Mouse (Mus musculus): Measurements from ENCODE around the gene Jam3. TPM values are rescaled to one million over a fixed set of nuclear protein-coding genes. Genes with fewer than 3 reads are reported as not detected.

Jam3 gene
- 54.8 and 56.9 TPM in 2 replicates for polyA plus RNA-seq (2015; fragmentation: Nextera tagmentation; extraction: Ambion mirVana)

GRCm38 (mm10) chr9:27154763-27155530 lies at the start of gene Jam3:
Gene Jam3 (minus strand): TSS chr9:27155421.
- Histone ChIP-seq H3K4me3 (replicated peaks) (peak within 1 kb of the TSS; percentile 58), H3K36me3 (no peaks in the 10 kb centered on the region), H3K9ac (peak within 1 kb of the TSS; percentile 47), H3K4me2 (peak within 1 kb of the TSS; percentile 70), H3K27ac (peak within 1 kb of the TSS; percentile 87), H3K9me3 (no peaks in the 10 kb centered on the region), H3K4me1 (peaks cover 9% of the 10 kb centered on the region; the same call in 1 of the 2 replicates), H3K27me3 (replicated peaks) (no peaks in the 10 kb centered on the region; the same call in 1 of the 2 replicates)
- ATAC-seq (ENCODE audit: insufficient read depth, low FRiP score, low read depth), result peak; percentile 93
- under 1% methylated on average over 58 of the region's 58 CpGs for WGBS

DNA sequence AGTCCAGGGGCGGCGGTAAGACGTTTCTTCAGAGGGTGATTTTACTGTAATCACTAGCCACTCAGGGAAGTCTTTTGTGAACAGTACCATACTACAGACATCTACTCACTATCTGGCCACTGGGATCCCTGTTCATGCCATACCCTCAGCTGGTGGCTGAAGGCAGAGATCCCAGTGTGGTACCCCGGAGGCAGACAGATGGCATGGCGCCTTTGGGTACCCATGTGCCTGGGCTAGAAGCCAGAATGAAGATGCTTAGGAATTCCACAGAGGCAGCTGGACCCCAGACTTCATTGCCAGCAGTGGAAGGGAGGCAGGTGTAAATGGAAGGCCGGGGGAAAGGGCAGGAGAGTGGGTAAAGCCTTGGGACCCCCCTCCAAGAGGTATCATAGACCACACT lies 49.0 kb upstream of the Jam3 start:
- 79% methylated on average over 6 of the region's 6 CpGs for WGBS
- ATAC-seq (ENCODE audit: insufficient read depth, low FRiP score, low read depth), result no peak
- Histone ChIP-seq H3K27ac (no peak overlapping the region), H3K4me2 (no peak overlapping the region), H3K36me3 (no peaks in the 10 kb centered on the region), H3K9me3 (no peaks in the 10 kb centered on the region), H3K27me3 (replicated peaks) (no peaks in the 10 kb centered on the region), H3K4me1 (peaks cover 4% of the 10 kb centered on the region; the same call in 1 of the 2 replicates), H3K9ac (no peak overlapping the region), H3K4me3 (replicated peaks) (no peak overlapping the region)

DNA sequence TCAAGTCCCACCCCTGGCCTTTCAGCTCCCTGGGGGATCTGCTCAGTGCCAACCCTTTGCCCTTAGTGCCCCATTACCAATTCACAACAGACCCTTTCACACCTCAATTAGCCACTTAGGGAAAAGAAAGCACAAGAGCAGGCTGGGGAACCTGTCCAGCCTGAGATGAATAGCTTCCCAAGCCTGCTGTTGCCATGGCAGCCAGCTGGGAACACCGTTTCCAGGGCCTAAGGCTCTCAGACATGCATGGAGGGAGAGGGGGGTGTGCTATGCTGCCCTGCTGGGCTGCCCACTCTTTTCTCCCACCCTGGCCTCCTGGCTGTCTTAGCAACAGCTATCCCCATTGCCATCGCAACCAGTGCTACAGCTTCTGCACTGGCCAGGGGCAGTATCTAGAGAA lies 47.9 kb upstream of the Jam3 start:
- 17% methylated on average over 2 of the region's 2 CpGs for WGBS
- H3K4me1 ChIP-seq, result peaks cover 4% of the 10 kb centered on the region; the same call in 1 of the 2 replicates
- H3K27me3 ChIP-seq (replicated peaks), result no peaks in the 10 kb centered on the region
- no peaks in the 10 kb centered on the region for H3K9me3 ChIP-seq
- no peak overlapping the region for H3K4me3 ChIP-seq (replicated peaks)
- peak; percentile 68; the same call in 1 of the 2 replicates for ATAC-seq (ENCODE audit: insufficient read depth, low FRiP score, low read depth)
- H3K27ac ChIP-seq, result no peak overlapping the region
- no peaks in the 10 kb centered on the region for H3K36me3 ChIP-seq
- H3K9ac ChIP-seq, result no peak overlapping the region
- H3K4me2 ChIP-seq, result no peak overlapping the region

DNA sequence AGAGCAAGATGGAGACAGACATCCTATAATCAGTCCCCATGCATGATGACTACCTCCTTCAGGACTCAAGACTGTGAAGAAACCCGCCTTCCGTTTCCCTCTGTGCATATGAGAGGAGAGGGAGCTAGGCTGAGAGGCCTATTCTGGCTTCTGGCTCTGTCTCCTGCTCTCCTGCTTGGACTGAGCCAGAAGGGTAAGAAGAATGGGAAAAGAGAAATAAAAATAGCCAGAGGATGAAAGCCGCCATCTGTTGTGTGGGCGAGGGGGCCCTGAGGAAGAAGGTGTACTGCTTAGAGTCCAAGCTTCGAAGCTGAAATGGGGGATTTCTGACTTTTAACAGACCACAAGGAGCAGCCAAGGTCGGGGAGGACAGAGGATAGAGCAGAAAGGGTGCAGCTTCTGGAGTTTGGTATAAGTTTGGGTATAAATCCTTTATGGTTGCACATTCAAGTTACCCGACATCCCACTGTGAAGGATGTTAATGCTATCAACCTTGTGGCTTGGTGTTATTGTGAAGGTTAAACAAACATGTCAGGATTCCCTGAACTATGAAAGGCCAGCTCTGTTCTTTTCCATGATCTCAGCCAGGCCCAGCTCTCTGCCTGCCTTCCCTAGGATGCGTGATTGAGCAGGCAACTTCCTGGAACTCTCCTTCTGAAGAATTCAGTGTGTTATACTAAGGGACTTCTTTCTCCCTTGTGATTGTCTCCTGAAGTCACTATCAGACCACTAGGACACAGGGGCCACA lies 46.4 kb upstream of the Jam3 start:
- Histone ChIP-seq H3K27me3 (replicated peaks) (no peaks in the 10 kb centered on the region), H3K4me3 (replicated peaks) (no peak overlapping the region), H3K36me3 (no peaks in the 10 kb centered on the region), H3K4me1 (peaks cover 4% of the 10 kb centered on the region; the same call in 1 of the 2 replicates), H3K9ac (no peak overlapping the region), H3K4me2 (no peak overlapping the region), H3K9me3 (no peaks in the 10 kb centered on the region), H3K27ac (0 out of 2 replicates have a peak overlapping the region, but pooled peaks have one; percentile 5)
- no peak for ATAC-seq (ENCODE audit: insufficient read depth, low FRiP score, low read depth)
- WGBS, result 61% methylated on average over 8 of the region's 8 CpGs

- ATAC-seq (ENCODE audit: insufficient read depth, low FRiP score, low read depth), result no peak
- Histone ChIP-seq H3K36me3 (no peaks in the 10 kb centered on the region), H3K4me3 (replicated peaks) (no peak overlapping the region), H3K9me3 (no peaks in the 10 kb centered on the region), H3K4me1 (peaks cover 15% of the 10 kb centered on the region; the same call in 1 of the 2 replicates), H3K27me3 (replicated peaks) (no peaks in the 10 kb centered on the region), H3K27ac (no peak overlapping the region), H3K4me2 (no peak overlapping the region), H3K9ac (no peak overlapping the region)
- WGBS, result 83% methylated on average over 5 of the region's 6 CpGs
Measured at GRCm38 (mm10) chr9:27193592-27194080, 38.4 kb upstream of the Jam3 start.

DNA sequence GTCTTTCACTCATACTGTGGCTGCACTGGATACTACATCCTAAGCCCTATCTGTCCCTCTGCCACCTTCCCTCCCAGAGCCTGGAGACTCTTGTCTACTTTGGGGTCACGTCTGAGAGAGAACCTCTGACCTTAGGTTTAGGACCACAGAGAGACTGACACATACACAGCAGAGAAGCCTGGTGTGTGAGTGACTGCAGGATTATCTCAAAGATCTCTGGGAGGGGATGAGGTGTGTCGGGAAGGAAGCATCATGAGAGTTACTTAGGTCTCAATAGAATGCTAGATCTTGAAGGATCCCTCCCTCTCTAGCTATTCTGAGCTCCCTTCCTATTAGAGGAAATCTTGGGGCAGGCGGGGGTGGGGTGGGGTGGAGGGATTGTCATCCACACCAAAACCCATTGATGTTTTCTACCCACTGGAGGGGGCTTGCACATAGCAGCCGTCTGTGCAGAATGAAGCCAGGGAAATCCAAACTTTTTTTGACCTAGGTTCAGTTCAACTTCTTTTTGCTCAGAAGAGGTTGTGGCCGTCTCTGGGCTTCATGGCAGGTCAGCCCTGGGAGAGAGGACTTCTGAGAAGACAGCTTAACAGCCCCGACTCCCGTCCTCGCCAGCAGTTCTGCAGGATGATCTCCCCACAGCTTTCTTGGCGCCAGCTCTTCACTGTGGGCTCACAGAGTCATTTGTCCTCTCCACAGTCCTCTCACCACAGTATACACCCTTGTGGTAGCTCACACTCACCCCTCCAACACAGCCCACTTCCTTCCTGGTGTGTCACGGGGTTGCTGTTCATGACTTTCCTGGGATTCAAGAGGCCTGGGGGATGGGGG lies 37.8 kb upstream of the Jam3 start:
- peak overlapping the region; percentile 81 for H3K27ac ChIP-seq
- H3K4me2 ChIP-seq, result no peak overlapping the region
- WGBS, result 65% methylated on average over 10 of the region's 10 CpGs
- H3K27me3 ChIP-seq (replicated peaks), result no peaks in the 10 kb centered on the region
- H3K4me3 ChIP-seq (replicated peaks), result no peak overlapping the region
- no peak overlapping the region for H3K9ac ChIP-seq
- ATAC-seq (ENCODE audit: insufficient read depth, low FRiP score, low read depth), result no peak
- peaks cover 15% of the 10 kb centered on the region; the same call in 1 of the 2 replicates for H3K4me1 ChIP-seq
- H3K9me3 ChIP-seq, result no peaks in the 10 kb centered on the region
- H3K36me3 ChIP-seq, result no peaks in the 10 kb centered on the region

GRCm38 (mm10) chr9:27192001-27192760 lies 37.0 kb upstream of the Jam3 start:
- ATAC-seq (ENCODE audit: insufficient read depth, low FRiP score, low read depth), result peak; percentile 93
- Histone ChIP-seq H3K9ac (no peak overlapping the region), H3K27me3 (replicated peaks) (no peaks in the 10 kb centered on the region)

GRCm38 (mm10) chr9:27191501-27191981 lies 36.3 kb upstream of the Jam3 start:
- WGBS, result 2% methylated on average over 7 of the region's 7 CpGs
- peak overlapping the region; percentile 58 for H3K4me2 ChIP-seq
- H3K27ac ChIP-seq, result peak overlapping the region; percentile 86
- peak; percentile 51 for ATAC-seq (ENCODE audit: insufficient read depth, low FRiP score, low read depth)
- no peaks in the 10 kb centered on the region for H3K9me3 ChIP-seq
- H3K4me1 ChIP-seq, result peaks cover 15% of the 10 kb centered on the region; the same call in 1 of the 2 replicates
- no peaks in the 10 kb centered on the region for H3K36me3 ChIP-seq
- no peaks in the 10 kb centered on the region for H3K27me3 ChIP-seq (replicated peaks)
- peak overlapping the region; percentile 25; the same call in 1 of the 2 replicates for H3K4me3 ChIP-seq (replicated peaks)
- H3K9ac ChIP-seq, result no peak overlapping the region; the same call in 1 of the 2 replicates

More at GRCm38 (mm10) chr9:27192001-27192760, 37.0 kb upstream of the Jam3 start:
- H3K36me3 ChIP-seq, result no peaks in the 10 kb centered on the region
- peaks cover 15% of the 10 kb centered on the region; the same call in 1 of the 2 replicates for H3K4me1 ChIP-seq
- H3K9me3 ChIP-seq, result no peaks in the 10 kb centered on the region
- H3K4me3 ChIP-seq (replicated peaks), result peak overlapping the region; percentile 25; the same call in 1 of the 2 replicates
- peak overlapping the region; percentile 58 for H3K4me2 ChIP-seq
- 9% methylated on average over 14 of the region's 14 CpGs for WGBS
- peak overlapping the region; percentile 86 for H3K27ac ChIP-seq

DNA sequence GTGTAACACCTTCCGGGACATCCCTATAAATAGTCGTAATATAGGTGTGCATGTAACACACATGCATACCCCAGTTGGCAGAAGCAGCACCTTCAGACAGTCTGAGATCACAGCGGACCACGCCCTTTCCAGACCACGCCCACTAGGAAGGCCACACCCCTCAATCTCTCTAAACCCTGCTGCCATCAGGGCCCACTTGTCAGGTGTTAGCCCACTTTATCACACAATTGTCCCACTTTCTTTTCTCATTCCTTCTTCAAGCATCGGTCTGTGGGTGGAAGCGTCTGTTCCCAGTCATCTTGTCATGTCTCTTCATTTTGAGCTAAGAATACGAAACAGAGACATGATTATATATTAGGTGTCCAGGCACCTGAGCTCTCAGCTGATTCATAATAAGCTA lies 35.2 kb upstream of the Jam3 start:
- no peak for ATAC-seq (ENCODE audit: insufficient read depth, low FRiP score, low read depth)
- Histone ChIP-seq H3K4me2 (no peak overlapping the region), H3K27me3 (replicated peaks) (no peaks in the 10 kb centered on the region), H3K27ac (no peak overlapping the region), H3K36me3 (no peaks in the 10 kb centered on the region), H3K4me3 (replicated peaks) (no peak overlapping the region), H3K9ac (no peak overlapping the region), H3K4me1 (peaks cover 15% of the 10 kb centered on the region; the same call in 1 of the 2 replicates), H3K9me3 (no peaks in the 10 kb centered on the region)
- WGBS, result 71% methylated on average over 8 of the region's 8 CpGs

DNA sequence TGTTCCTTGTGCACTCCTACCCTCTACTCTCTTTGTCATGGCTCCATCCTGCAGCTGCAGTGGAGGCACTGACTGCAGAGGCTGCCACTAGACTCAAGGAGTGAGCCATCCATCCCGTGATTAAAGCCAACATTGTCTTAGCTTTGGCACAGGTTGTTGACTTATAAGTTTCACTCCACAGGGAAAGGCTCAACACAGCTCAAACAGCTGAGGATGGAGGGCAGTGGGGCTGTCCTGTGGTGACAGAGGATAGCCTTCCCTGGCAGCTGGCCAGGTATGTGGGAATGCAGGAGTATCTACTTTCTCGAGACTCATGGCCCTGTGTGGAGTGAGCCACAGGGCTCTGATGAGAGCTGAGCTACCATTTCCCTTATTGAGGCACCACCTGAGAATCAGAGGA lies 34.1 kb upstream of the Jam3 start:
- H3K36me3 ChIP-seq, result no peaks in the 10 kb centered on the region
- no peaks in the 10 kb centered on the region for H3K9me3 ChIP-seq
- no peak overlapping the region for H3K4me2 ChIP-seq
- peaks cover 15% of the 10 kb centered on the region; the same call in 1 of the 2 replicates for H3K4me1 ChIP-seq
- no peaks in the 10 kb centered on the region for H3K27me3 ChIP-seq (replicated peaks)
- no peak overlapping the region for H3K27ac ChIP-seq
- WGBS, result 43% methylated on average over 2 of the region's 2 CpGs
- H3K9ac ChIP-seq, result no peak overlapping the region
- no peak overlapping the region for H3K4me3 ChIP-seq (replicated peaks)
- no peak for ATAC-seq (ENCODE audit: insufficient read depth, low FRiP score, low read depth)
